Mouse (Mus musculus): Measurements from ENCODE around the gene Shc1.

GRCm38 (mm10) chr3:89408448-89408847 is 9.8 kb upstream of the Shc1 start:
- TF ChIP-seq CTCF (IDR thresholded peaks at IDR 0.05; ENCODE audit: low read depth, low read length), result no peak
- no peak for TF ChIP-seq POLR2A (IDR thresholded peaks at IDR 0.05; ENCODE audit: extremely low read depth, insufficient read depth, low read length)
